Mouse (Mus musculus) kidney, embryonic 16.5 days (tissue): ENCODE measurements around the gene Dtx3. TPM values are rescaled to one million over a fixed set of nuclear protein-coding genes. Genes with fewer than 3 reads are reported as not detected.

Experiments used
- ATAC-seq: fragments of 200-750 bp; cut with Nextera tagmentation; 2 replicates; pipeline ENCODE4 v1.8.0; 2017; ENCODE audit warnings: moderate TSS enrichment; ENCODE audit not compliant: low FRiP score, low TSS enrichment
- H3K27ac ChIP-seq: fragments of 300-500 bp; sonication (generic); 2 replicates; pipeline ENCODE4 v1.5.1; 2014; ENCODE audit warnings: low read length
- H3K27me3 ChIP-seq: fragments of 300-500 bp; sonication (generic); 2 replicates; pipeline ENCODE4 v1.6.1; 2014; ENCODE audit warnings: low read length, control low read depth, mixed read lengths; ENCODE audit not compliant: insufficient read depth
- H3K36me3 ChIP-seq: fragments of 300-500 bp; sonication (generic); 2 replicates; pipeline ENCODE4 v1.6.1; 2014; ENCODE audit warnings: low read length, control low read depth, mixed read lengths; ENCODE audit not compliant: insufficient read depth
- H3K4me1 ChIP-seq: fragments of 300-500 bp; sonication (generic); 2 replicates; pipeline ENCODE4 v1.6.1; 2014; ENCODE audit warnings: low read length, control low read depth, mixed read lengths; ENCODE audit not compliant: insufficient read depth
- H3K4me2 ChIP-seq: fragments of 300-500 bp; sonication (generic); replicated peaks from 2 replicates; pipeline ENCODE4 v1.6.1; 2014; ENCODE audit warnings: low read depth, low read length
- H3K4me3 ChIP-seq: fragments of 300-500 bp; sonication (generic); 2 replicates; pipeline ENCODE4 v1.5.1; 2014; ENCODE audit warnings: mild to moderate bottlenecking, low read length
- H3K9ac ChIP-seq: fragments of 300-500 bp; sonication (generic); replicated peaks from 2 replicates; pipeline ENCODE4 v1.6.1; 2014; ENCODE audit warnings: low read length
- H3K9me3 ChIP-seq: fragments of 300-500 bp; sonication (generic); 2 replicates; pipeline ENCODE4 v1.6.1; 2016; ENCODE audit warnings: low read length, control low read depth
- WGBS: fragments of 180-500 bp; shearing (Covaris S2); extraction: QIAGEN DNeasy Blood & Tissue Kit; methylation state at CpG from one replicate; pipeline ENCODE4 v1.1.7; 2014; 5-methylcytosine and 5-hydroxymethylcytosine counted together
- polyA plus RNA-seq: library from polyadenylated mRNA; unstranded; fragments of >200 nt; fragmentation: Nextera tagmentation; extraction: Ambion mirVana; gene quantifications from 2 replicates; pipeline ENCODE4 v1.2.1, GENCODE M21; 2015

The Dtx3 gene
- polyA plus RNA-seq, 1 experiment from 2014 or later: 115 TPM

GRCm38 (mm10) chr10:127181566-127181965 lies 14.0 kb downstream of the Dtx3 start:
- Histone ChIP-seq H3K36me3 (peaks cover 4% of the 10 kb centered on the region), H3K4me2 (no peak overlapping the region), H3K27me3 (peaks cover 46% of the 10 kb centered on the region), H3K4me1 (peaks cover 35% of the 10 kb centered on the region), H3K27ac (no peak overlapping the region), H3K9me3 (no peaks in the 10 kb centered on the region), H3K4me3 (no peak overlapping the region), H3K9ac (no peak overlapping the region)
- ATAC-seq: no peak
- 72% methylated on average over 6 of the region's 6 CpGs for WGBS

GRCm38 (mm10) chr10:127180695-127181047 lies 14.9 kb downstream of the Dtx3 start:
- H3K4me2 ChIP-seq: no peak overlapping the region; the same call in 1 of the 2 replicates

GRCm38 (mm10) chr10:127179871-127180694 lies 15.4 kb downstream of the Dtx3 start, which contains the start of gene Slc26a10:
TSS of gene Slc26a10 (minus strand) at chr10:127180645.
- Histone ChIP-seq H3K27ac (no peak within 1 kb of the TSS), H3K36me3 (0 out of 2 replicates have a peak, but pooled peaks cover 2% of the 10 kb centered on the region), H3K27me3 (peaks cover 49% of the 10 kb centered on the region), H3K4me2 (peak within 1 kb of the TSS; percentile 52), H3K4me3 (peak within 1 kb of the TSS; percentile 33), H3K9me3 (no peaks in the 10 kb centered on the region), H3K4me1 (peaks cover 37% of the 10 kb centered on the region), H3K9ac (peak within 1 kb of the TSS; percentile 34; the same call in 1 of the 2 replicates)
- 1% methylated on average over 34 of the region's 34 CpGs for WGBS
- no peak for ATAC-seq

More at GRCm38 (mm10) chr10:127180695-127181047, 14.9 kb downstream of the Dtx3 start:
- Histone ChIP-seq H3K36me3 (0 out of 2 replicates have a peak, but pooled peaks cover 2% of the 10 kb centered on the region), H3K27me3 (peaks cover 49% of the 10 kb centered on the region), H3K4me1 (peaks cover 37% of the 10 kb centered on the region), H3K27ac (no peak overlapping the region), H3K4me3 (no peak overlapping the region), H3K9me3 (no peaks in the 10 kb centered on the region), H3K9ac (no peak overlapping the region)
- WGBS: 47% methylated on average over 3 of the region's 3 CpGs
- ATAC-seq: no peak

GRCm38 (mm10) chr10:127178286-127179027 lies 17.1 kb downstream of the Dtx3 start:
- ATAC-seq: 0 out of 2 replicates have a peak, but pooled peaks have one; percentile 3
- Histone ChIP-seq H3K27me3 (peaks cover 49% of the 10 kb centered on the region), H3K4me2 (peak overlapping the region; percentile 60), H3K36me3 (0 out of 2 replicates have a peak, but pooled peaks cover 2% of the 10 kb centered on the region), H3K4me1 (peaks cover 37% of the 10 kb centered on the region), H3K4me3 (peak overlapping the region; percentile 39), H3K9me3 (no peaks in the 10 kb centered on the region), H3K9ac (no peak overlapping the region), H3K27ac (no peak overlapping the region)
- WGBS: 3% methylated on average over 41 of the region's 41 CpGs

GRCm38 (mm10) chr10:127177719-127178118 lies 17.8 kb downstream of the Dtx3 start:
- peaks cover 37% of the 10 kb centered on the region for H3K4me1 ChIP-seq
- H3K27me3 ChIP-seq: peaks cover 46% of the 10 kb centered on the region
- no peaks in the 10 kb centered on the region for H3K9me3 ChIP-seq
- 2% methylated on average over 23 of the region's 23 CpGs for WGBS
- peak; percentile 60 for ATAC-seq
- H3K27ac ChIP-seq: no peak overlapping the region
- peak overlapping the region; percentile 39 for H3K4me3 ChIP-seq
- no peaks in the 10 kb centered on the region for H3K36me3 ChIP-seq
- H3K4me2 ChIP-seq: peak overlapping the region; percentile 60
- H3K9ac ChIP-seq: no peak overlapping the region

GRCm38 (mm10) chr10:127177235-127177634 lies 18.3 kb downstream of the Dtx3 start:
- Histone ChIP-seq H3K36me3 (no peaks in the 10 kb centered on the region), H3K9ac (no peak overlapping the region), H3K4me2 (peak overlapping the region; percentile 60), H3K4me3 (peak overlapping the region; percentile 39; the same call in 1 of the 2 replicates), H3K27ac (no peak overlapping the region), H3K9me3 (no peaks in the 10 kb centered on the region), H3K27me3 (peaks cover 46% of the 10 kb centered on the region), H3K4me1 (peaks cover 37% of the 10 kb centered on the region)
- ATAC-seq: no peak
- 24% methylated on average over 9 of the region's 9 CpGs for WGBS

- Histone ChIP-seq H3K27ac (no peak overlapping the region), H3K27me3 (peaks cover 50% of the 10 kb centered on the region), H3K4me2 (peak overlapping the region; percentile 60), H3K9me3 (no peaks in the 10 kb centered on the region), H3K36me3 (no peaks in the 10 kb centered on the region), H3K9ac (no peak overlapping the region; the same call in 1 of the 2 replicates), H3K4me1 (peaks cover 37% of the 10 kb centered on the region), H3K4me3 (peak overlapping the region; percentile 16)
- 3% methylated on average over 6 of the region's 7 CpGs for WGBS
- no peak for ATAC-seq
Measured at GRCm38 (mm10) chr10:127176756-127177155, 18.8 kb downstream of the Dtx3 start.

- ATAC-seq: no peak
- H3K9me3 ChIP-seq: no peaks in the 10 kb centered on the region
- peaks cover 37% of the 10 kb centered on the region for H3K4me1 ChIP-seq
- 40% methylated on average over 3 of the region's 3 CpGs for WGBS
- no peak overlapping the region; the same call in 1 of the 2 replicates for H3K9ac ChIP-seq
- peak overlapping the region; percentile 16; the same call in 1 of the 2 replicates for H3K4me3 ChIP-seq
- H3K27ac ChIP-seq: no peak overlapping the region
- no peaks in the 10 kb centered on the region for H3K36me3 ChIP-seq
- no peak overlapping the region for H3K4me2 ChIP-seq
- peaks cover 49% of the 10 kb centered on the region for H3K27me3 ChIP-seq
Measured at GRCm38 (mm10) chr10:127176228-127176627, 19.3 kb downstream of the Dtx3 start.

- Histone ChIP-seq H3K4me1 (peaks cover 34% of the 10 kb centered on the region), H3K9me3 (no peaks in the 10 kb centered on the region), H3K4me2 (no peak overlapping the region), H3K4me3 (no peak overlapping the region), H3K36me3 (no peaks in the 10 kb centered on the region), H3K27ac (no peak overlapping the region), H3K27me3 (peaks cover 47% of the 10 kb centered on the region), H3K9ac (no peak overlapping the region)
- WGBS: 86% methylated on average over 7 of the region's 7 CpGs
- no peak for ATAC-seq
Measured at GRCm38 (mm10) chr10:127174170-127174569, 21.4 kb downstream of the Dtx3 start.
